Mouse (Mus musculus) neural tube, embryonic 11.5 days (tissue): Measurements from ENCODE around the gene Ece1. TPM values are rescaled to one million over a fixed set of nuclear protein-coding genes. Genes with fewer than 3 reads are reported as not detected.
A peak's percentile ranks its signal among the peaks of the same experiment; 100 is the strongest.

ENCODE experiments used
- ATAC-seq: fragments of 200-750 bp; cut with Nextera tagmentation; 2 replicates; pipeline ENCODE4 v1.8.0; 2017; ENCODE audit warnings: moderate number of reproducible peaks, mild to moderate bottlenecking, moderate TSS enrichment, moderate library complexity; ENCODE audit not compliant: insufficient read depth, low FRiP score, low TSS enrichment
- DNase-seq: peaks from one replicate; pipeline ENCODE4 v3.0.0-alpha.2; 2015; ENCODE audit warnings: low spot score
- H3K27ac ChIP-seq: fragments of 300-500 bp; sonication (generic); 2 replicates; pipeline ENCODE4 v1.5.1; 2014; ENCODE audit warnings: low read depth, mild to moderate bottlenecking, low read length
- H3K27me3 ChIP-seq: fragments of 300-500 bp; sonication (generic); 2 replicates; pipeline ENCODE4 v1.6.1; 2014; ENCODE audit warnings: mild to moderate bottlenecking, low read length, mixed read lengths; ENCODE audit not compliant: control insufficient read depth, insufficient read depth
- H3K36me3 ChIP-seq: fragments of 300-500 bp; sonication (generic); 2 replicates; pipeline ENCODE4 v1.6.1; 2014; ENCODE audit warnings: mild to moderate bottlenecking, low read length, moderate library complexity, mixed read lengths; ENCODE audit not compliant: control insufficient read depth, insufficient read depth
- H3K4me1 ChIP-seq: fragments of 300-500 bp; sonication (generic); 2 replicates; pipeline ENCODE4 v1.6.1; 2014; ENCODE audit warnings: low read length, mixed read lengths; ENCODE audit not compliant: control insufficient read depth, insufficient read depth
- H3K4me2 ChIP-seq: fragments of 300-500 bp; sonication (generic); 2 replicates; pipeline ENCODE4 v1.6.1; 2014; ENCODE audit warnings: low read depth, mild to moderate bottlenecking, moderate library complexity
- H3K4me3 ChIP-seq: fragments of 300-500 bp; sonication (generic); 2 replicates; pipeline ENCODE4 v1.5.1; 2014; ENCODE audit warnings: low read depth, low read length
- H3K9ac ChIP-seq: fragments of 300-500 bp; sonication (generic); 2 replicates; pipeline ENCODE4 v1.6.1; 2014; ENCODE audit warnings: mild to moderate bottlenecking, low read length
- H3K9me3 ChIP-seq: fragments of 300-500 bp; sonication (generic); 2 replicates; pipeline ENCODE4 v1.6.1; 2016; ENCODE audit warnings: low read length; ENCODE audit not compliant: control insufficient read depth
- WGBS: fragments of 180-500 bp; shearing (Covaris S2); extraction: QIAGEN DNeasy Blood & Tissue Kit; methylation state at CpG from one replicate; pipeline ENCODE4 v1.1.7; 2014; 5-methylcytosine and 5-hydroxymethylcytosine counted together
- polyA plus RNA-seq: library from polyadenylated mRNA; unstranded; fragments of >200 nt; fragmentation: Nextera tagmentation; extraction: Ambion mirVana; gene quantifications from 2 replicates; pipeline ENCODE4 v1.2.1, GENCODE M21; 2014

Ece1 gene
- polyA plus RNA-seq: 39.5 and 39.8 TPM in 2 replicates

DNA sequence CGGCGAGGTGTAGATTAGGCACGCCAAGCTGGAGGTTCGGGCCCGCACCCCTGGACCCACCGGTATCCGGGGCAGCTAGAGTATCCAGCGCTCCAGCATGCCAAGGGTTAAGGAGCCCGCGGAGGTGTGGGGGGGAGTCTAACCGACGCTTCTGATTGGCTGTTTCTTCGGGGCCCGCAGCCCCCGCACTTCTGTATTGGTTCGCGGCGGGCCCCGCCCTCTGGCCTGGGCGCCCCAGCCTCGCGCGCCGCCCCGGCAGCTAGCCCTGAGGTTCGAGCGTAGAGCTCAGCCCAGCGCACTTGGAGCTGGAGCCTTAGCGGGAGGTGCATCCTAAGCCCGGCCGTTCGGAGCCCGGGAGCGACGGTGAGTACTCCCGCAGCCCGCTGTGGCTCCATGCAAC is at the start of gene Ece1:
Ece1 (plus strand) TSS at position 219 of the 400 bp plus-strand sequence.
- Histone ChIP-seq H3K4me2 (peak within 1 kb of the TSS; percentile 79), H3K4me3 (peak within 1 kb of the TSS; percentile 79), H3K27me3 (no peaks in the 10 kb centered on the region), H3K27ac (0 out of 2 replicates have a peak within 1 kb of the TSS, but pooled peaks have one; percentile 23), H3K9me3 (no peaks in the 10 kb centered on the region), H3K36me3 (no peaks in the 10 kb centered on the region), H3K4me1 (peaks cover 20% of the 10 kb centered on the region), H3K9ac (peak within 1 kb of the TSS; percentile 85)
- peak; percentile 92 for ATAC-seq
- DNase-seq: peak; percentile 94
- under 1% methylated on average over 36 of the region's 37 CpGs for WGBS

DNA sequence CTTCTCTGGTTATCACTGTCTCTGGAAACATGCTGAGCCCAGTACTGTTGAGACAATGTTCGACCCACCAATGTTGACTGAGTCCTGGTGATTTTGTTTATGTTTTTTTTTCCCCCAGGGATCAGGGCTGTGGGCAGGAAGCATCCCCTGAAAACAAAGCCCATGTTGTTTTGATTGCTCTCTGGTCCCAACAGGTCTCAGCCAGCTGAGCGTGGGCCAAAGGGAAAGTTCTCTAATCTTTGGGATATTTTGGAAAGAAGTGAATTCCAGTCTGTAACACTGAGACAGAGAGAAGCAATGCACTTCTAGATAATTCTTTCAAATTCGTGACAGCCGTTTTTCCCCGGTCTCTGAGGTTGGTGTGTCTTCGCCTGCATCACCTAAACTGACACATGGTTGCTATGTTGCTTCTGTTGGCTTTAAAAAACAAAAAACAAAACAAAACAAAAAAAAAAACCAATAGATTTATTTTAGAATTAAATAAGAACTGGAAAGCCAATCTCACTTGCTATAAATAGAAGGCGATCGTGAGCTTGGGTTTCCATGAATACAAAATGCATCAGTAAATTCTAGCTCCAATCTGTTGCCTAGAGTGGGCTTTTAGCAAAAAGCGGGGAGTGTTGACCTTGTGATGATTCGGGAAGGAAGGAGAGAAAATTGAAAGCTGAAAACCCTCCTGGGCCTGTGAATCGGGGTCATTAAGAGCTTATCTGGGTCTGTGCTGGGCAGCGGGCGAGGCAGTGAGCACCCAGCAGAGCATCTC is 48.9 kb upstream of the Ece1 start:
- no peaks in the 10 kb centered on the region for H3K36me3 ChIP-seq
- DNase-seq (no peak), ATAC-seq (no peak)
- WGBS: 69% methylated on average over 13 of the region's 13 CpGs
- no peaks in the 10 kb centered on the region for H3K9me3 ChIP-seq
- H3K4me2 ChIP-seq: no peak overlapping the region
- H3K9ac ChIP-seq: no peak overlapping the region
- H3K27ac ChIP-seq: no peak overlapping the region
- H3K4me1 ChIP-seq: no peaks in the 10 kb centered on the region
- no peak overlapping the region for H3K4me3 ChIP-seq
- no peaks in the 10 kb centered on the region for H3K27me3 ChIP-seq

DNA sequence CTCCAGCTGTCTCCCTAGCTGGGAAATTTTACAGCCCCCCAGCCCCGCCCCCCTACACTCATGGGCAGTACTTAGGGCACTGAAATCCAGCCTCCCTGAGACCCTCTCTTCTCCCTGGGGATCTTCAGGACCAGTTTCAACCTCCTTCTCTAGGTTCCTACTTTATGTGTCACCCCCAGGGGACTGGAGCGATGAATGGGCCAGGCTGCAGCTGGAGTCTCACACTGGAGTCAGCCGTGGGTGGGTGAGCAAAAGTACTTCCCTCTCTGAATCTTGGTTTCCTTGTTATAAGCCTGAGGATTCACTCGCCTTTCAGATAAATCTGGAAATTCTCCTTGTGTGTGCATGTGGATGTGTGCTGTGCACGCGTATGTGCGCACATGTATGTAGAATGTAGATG is 47.9 kb upstream of the Ece1 start:
- DNase-seq: no peak
- H3K4me1 ChIP-seq: no peaks in the 10 kb centered on the region
- H3K9ac ChIP-seq: no peak overlapping the region
- no peak for ATAC-seq
- no peaks in the 10 kb centered on the region for H3K9me3 ChIP-seq
- H3K4me3 ChIP-seq: no peak overlapping the region
- H3K4me2 ChIP-seq: no peak overlapping the region
- H3K27me3 ChIP-seq: no peaks in the 10 kb centered on the region
- WGBS: 69% methylated on average over 7 of the region's 7 CpGs
- no peak overlapping the region for H3K27ac ChIP-seq
- no peaks in the 10 kb centered on the region for H3K36me3 ChIP-seq

DNA sequence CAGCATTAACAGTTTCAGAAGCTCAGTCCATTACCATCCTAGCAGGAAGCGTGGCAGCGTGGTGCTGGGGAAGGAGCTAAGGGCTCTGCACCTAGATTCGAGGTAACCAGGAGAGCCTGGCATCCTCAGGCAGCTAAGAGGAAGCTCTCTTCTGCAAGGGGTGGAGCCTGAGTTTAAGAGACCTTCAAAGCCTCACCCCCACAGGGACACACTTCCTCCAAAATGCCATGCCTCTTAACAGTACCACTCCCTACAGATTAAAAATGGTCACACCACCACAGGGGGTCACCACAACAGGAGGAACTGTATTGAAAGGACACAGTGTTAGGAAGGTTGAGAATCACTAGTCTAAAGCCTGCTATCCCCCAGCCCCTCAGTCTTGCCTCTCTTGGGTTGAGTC is 46.6 kb upstream of the Ece1 start:
- WGBS: 76% methylated on average over 3 of the region's 3 CpGs
- no peak for ATAC-seq
- H3K27me3 ChIP-seq: no peaks in the 10 kb centered on the region
- H3K9ac ChIP-seq: no peak overlapping the region
- no peak overlapping the region for H3K27ac ChIP-seq
- no peaks in the 10 kb centered on the region for H3K4me1 ChIP-seq
- H3K9me3 ChIP-seq: no peaks in the 10 kb centered on the region
- no peak overlapping the region for H3K4me3 ChIP-seq
- H3K4me2 ChIP-seq: no peak overlapping the region
- no peaks in the 10 kb centered on the region for H3K36me3 ChIP-seq
- no peak for DNase-seq

DNA sequence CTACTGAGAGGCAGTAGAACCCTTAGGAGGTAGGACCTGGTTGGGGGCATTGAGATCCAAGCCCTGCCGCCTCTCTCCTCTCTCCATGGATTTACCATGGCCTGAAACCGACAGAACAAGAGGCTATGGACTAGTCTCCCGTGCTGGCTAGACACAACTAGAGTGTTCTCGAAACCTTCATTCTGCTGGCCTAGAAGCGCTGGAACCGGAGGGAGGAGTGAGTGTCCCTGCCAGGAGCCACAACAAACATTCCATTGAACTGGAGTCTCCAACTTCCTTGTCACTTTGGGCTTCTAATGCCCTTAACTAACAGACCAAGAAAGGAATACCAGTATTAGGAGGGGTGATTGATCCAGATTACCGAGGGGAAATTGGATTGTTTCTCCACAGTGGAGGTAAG is 45.8 kb upstream of the Ece1 start:
- Histone ChIP-seq H3K36me3 (no peaks in the 10 kb centered on the region), H3K4me3 (no peak overlapping the region), H3K9ac (no peak overlapping the region), H3K4me2 (no peak overlapping the region), H3K27me3 (no peaks in the 10 kb centered on the region), H3K9me3 (no peaks in the 10 kb centered on the region), H3K27ac (no peak overlapping the region), H3K4me1 (no peaks in the 10 kb centered on the region)
- DNase-seq: no peak
- WGBS: 85% methylated on average over 7 of the region's 7 CpGs
- no peak for ATAC-seq

DNA sequence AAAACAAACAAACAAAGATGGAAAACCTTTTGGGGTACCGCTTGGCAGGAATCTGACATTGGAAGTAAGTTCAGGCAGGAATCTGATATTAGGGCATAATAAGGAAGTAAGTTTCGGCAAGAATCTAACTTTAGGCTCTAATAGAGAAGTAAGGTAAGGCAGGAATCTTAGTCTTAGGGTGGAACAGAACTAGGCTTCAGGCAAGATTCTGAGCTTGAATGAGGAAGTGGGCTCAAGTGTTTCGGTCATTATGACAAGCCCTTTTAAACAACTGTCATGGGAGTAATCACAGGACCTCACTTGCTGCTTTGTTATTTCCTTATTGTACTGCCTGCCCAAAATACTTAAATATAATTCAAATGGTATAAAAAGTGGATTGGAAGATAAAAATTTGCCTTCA is 43.7 kb upstream of the Ece1 start:
- ATAC-seq (no peak), DNase-seq (no peak)
- Histone ChIP-seq H3K9ac (no peak overlapping the region), H3K4me1 (no peaks in the 10 kb centered on the region), H3K4me3 (no peak overlapping the region), H3K9me3 (no peaks in the 10 kb centered on the region), H3K27me3 (no peaks in the 10 kb centered on the region), H3K4me2 (no peak overlapping the region), H3K36me3 (no peaks in the 10 kb centered on the region), H3K27ac (no peak overlapping the region)
- 94% methylated on average over 3 of the region's 3 CpGs for WGBS

DNA sequence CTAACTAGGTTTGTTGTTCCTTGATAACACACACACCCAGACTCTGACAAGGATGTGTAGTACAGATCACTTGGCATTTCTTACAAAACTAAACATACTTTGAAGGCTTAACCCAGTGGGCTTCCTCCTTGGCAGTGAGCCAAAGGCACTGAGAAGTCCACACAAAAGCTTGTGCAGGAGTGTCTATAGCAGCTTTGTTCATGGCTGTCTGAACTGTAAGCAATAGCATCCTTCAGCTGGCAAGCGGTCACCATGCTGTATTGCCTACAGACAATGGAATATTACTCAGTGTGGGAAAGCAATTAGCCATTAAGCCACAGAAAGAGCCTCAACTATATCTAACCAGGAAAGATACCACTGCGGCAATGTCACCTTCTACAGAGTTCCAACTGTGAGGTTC is 42.5 kb upstream of the Ece1 start:
- ATAC-seq (no peak), DNase-seq (no peak)
- Histone ChIP-seq H3K4me3 (no peak overlapping the region), H3K27ac (no peak overlapping the region), H3K4me1 (no peaks in the 10 kb centered on the region), H3K36me3 (no peaks in the 10 kb centered on the region), H3K4me2 (no peak overlapping the region), H3K9me3 (no peaks in the 10 kb centered on the region), H3K9ac (no peak overlapping the region), H3K27me3 (no peaks in the 10 kb centered on the region)
- 77% methylated on average over 2 of the region's 2 CpGs for WGBS

DNA sequence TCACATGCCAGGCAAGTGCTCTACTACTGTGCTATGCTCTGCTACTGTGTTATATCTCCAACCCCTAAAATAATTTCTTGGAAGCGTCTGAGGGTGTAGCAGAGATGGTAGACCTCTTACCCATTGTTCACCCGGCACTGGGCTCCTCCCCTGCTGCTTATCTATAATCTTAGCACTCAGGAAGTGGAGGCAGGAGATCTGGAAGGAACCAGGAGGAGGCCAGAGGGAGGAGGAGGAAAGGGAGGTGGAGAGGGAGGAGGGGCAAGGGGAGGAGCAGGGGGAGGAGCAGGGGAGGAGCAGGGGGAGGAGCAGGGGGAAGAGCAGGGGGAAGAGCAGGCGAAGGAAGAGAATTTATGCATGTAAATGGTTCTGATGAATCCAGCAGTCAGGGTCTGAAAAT is 41.3 kb upstream of the Ece1 start:
- no peaks in the 10 kb centered on the region for H3K27me3 ChIP-seq
- H3K4me2 ChIP-seq: no peak overlapping the region
- no peak overlapping the region for H3K27ac ChIP-seq
- DNase-seq: no peak
- H3K9ac ChIP-seq: no peak overlapping the region
- H3K4me1 ChIP-seq: no peaks in the 10 kb centered on the region
- no peak for ATAC-seq
- no peaks in the 10 kb centered on the region for H3K9me3 ChIP-seq
- H3K4me3 ChIP-seq: no peak overlapping the region
- H3K36me3 ChIP-seq: no peaks in the 10 kb centered on the region
- WGBS: 70% methylated on average over 3 of the region's 3 CpGs

DNA sequence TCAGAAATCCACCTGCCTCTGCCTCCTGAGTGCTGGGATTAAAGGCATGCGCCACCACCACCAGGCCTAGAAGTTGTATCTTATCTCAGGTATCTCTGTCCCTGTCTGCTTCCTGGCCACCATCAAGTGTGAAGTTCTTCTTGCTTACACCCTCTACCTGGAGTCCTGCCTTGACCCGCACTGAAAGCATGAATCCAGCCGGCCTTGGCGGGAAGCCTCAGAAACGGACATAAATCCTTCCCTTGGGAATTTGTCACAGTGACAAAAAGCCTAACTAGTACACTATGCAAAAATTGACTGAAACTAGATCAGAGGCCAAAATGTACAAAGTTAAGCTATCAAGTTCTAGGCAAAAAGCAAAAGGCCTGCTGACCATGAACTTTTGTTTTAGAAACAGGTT is 39.5 kb upstream of the Ece1 start:
- 94% methylated on average over 5 of the region's 5 CpGs for WGBS
- Histone ChIP-seq H3K4me2 (no peak overlapping the region), H3K4me3 (no peak overlapping the region), H3K9me3 (no peaks in the 10 kb centered on the region), H3K9ac (no peak overlapping the region), H3K27me3 (no peaks in the 10 kb centered on the region), H3K36me3 (no peaks in the 10 kb centered on the region), H3K27ac (no peak overlapping the region), H3K4me1 (no peaks in the 10 kb centered on the region)
- no peak for ATAC-seq
- no peak for DNase-seq
